ENCODE assay signal across 14 mouse cellular contexts in the genomic region with DNA sequence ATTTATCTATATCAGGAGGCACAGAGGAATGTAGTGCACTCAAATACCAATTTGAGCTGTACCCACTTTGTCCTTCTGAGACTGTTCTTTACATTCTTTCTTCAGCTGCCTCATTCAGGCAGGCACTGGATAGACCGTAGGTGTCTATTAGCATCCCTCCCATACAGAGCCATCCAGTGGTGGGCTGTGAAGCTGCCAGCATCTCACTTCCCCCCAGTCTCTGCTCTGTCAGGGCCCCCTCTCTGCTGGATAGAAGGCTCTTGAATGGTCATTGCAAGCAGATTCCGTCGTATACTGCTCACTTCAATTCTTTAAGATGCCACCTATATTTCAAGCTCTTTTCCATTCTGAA. TPM values are rescaled to one million over a fixed set of nuclear protein-coding genes. Genes with fewer than 3 reads are reported as not detected.
DNase-seq lines count a peak whose midpoint lies in the region; ATAC-seq and TF ChIP-seq lines count a peak whose summit lies in the region.
"Had no signal": no experiment of that assay in that cellular context is flagged by ENCODE, and none has a peak within 500 bp of the region (broad histone marks: within the 10 kb centered on the region; RNA-seq: fewer than 3 reads in every experiment).

No protein-coding gene starts in this region.

- H3K36me3 ChIP-seq in forebrain, embryonic 10.5 days (replicated peaks) = no peaks in the 10 kb centered on the region
- H3K36me3 ChIP-seq in forebrain, postnatal 0 days (ENCODE audit: insufficient read depth) = no peaks in the 10 kb centered on the region
- H3K36me3 ChIP-seq in forebrain, embryonic 15.5 days = no peaks in the 10 kb centered on the region
- no peaks in the 10 kb centered on the region for H3K36me3 ChIP-seq in hindbrain, postnatal 0 days (ENCODE audit: insufficient read depth, low read length)
- no peaks in the 10 kb centered on the region for H3K36me3 ChIP-seq in neural tube, embryonic 12.5 days
- H3K36me3 ChIP-seq: heart, embryonic 15.5 days; liver, embryonic 12.5 days had no signal

- H3K4me2 ChIP-seq in forebrain, postnatal 0 days (ENCODE audit: low read depth) = no peak overlapping the region
- no peak overlapping the region for H3K4me2 ChIP-seq in forebrain, embryonic 15.5 days (replicated peaks)
- H3K4me2 ChIP-seq in hindbrain, postnatal 0 days (ENCODE audit: low read depth, low read length) = peak overlapping the region; percentile 26; the same call in 1 of the 2 replicates
- H3K4me2 ChIP-seq in neural tube, embryonic 12.5 days (replicated peaks) = no peak overlapping the region
- H3K4me2 ChIP-seq: heart, embryonic 15.5 days; liver, embryonic 12.5 days had no signal

- no peak for TF ChIP-seq CTCF in forebrain, postnatal 0 days (IDR thresholded peaks at IDR 0.05; ENCODE audit: low read depth)
- TF ChIP-seq CTCF in hindbrain, postnatal 0 days (IDR thresholded peaks at IDR 0.05; ENCODE audit: low read depth) = peak; percentile 22; the same call in 1 of the 2 replicates
- no peak for TF ChIP-seq CTCF in lung, adult 2 months (IDR thresholded peaks at IDR 0.05; ENCODE audit: insufficient read depth, low read length)

- TF ChIP-seq POLR2A in lung, adult 2 months (IDR thresholded peaks at IDR 0.05; ENCODE audit: borderline replicate concordance, extremely low read depth, low read depth, low read length) = no peak

- no peaks in the 10 kb centered on the region for H3K27me3 ChIP-seq in forebrain, embryonic 10.5 days (ENCODE audit: poor library complexity, severe bottlenecking)
- H3K27me3 ChIP-seq in forebrain, postnatal 0 days (ENCODE audit: insufficient read depth, low read length) = no peaks in the 10 kb centered on the region
- H3K27me3 ChIP-seq in forebrain, embryonic 15.5 days = no peaks in the 10 kb centered on the region
- H3K27me3 ChIP-seq in hindbrain, postnatal 0 days (ENCODE audit: insufficient read depth, low read length) = no peaks in the 10 kb centered on the region
- no peaks in the 10 kb centered on the region for H3K27me3 ChIP-seq in neural tube, embryonic 12.5 days (replicated peaks)
- H3K27me3 ChIP-seq: heart, embryonic 15.5 days; liver, embryonic 12.5 days had no signal

- H3K4me3 ChIP-seq in forebrain, embryonic 10.5 days = no peak overlapping the region
- H3K4me3 ChIP-seq in forebrain, postnatal 0 days (ENCODE audit: low read depth, low read length) = no peak overlapping the region
- no peak overlapping the region for H3K4me3 ChIP-seq in forebrain, embryonic 15.5 days
- no peak overlapping the region for H3K4me3 ChIP-seq in hindbrain, postnatal 0 days (ENCODE audit: low read length)
- H3K4me3 ChIP-seq in neural tube, embryonic 12.5 days = no peak overlapping the region
- H3K4me3 ChIP-seq in lung, adult 2 months (replicated peaks; ENCODE audit: extremely low read depth, low read depth, low read length) = no peak overlapping the region
- H3K4me3 ChIP-seq: heart, embryonic 15.5 days; liver, embryonic 12.5 days had no signal

- peak overlapping the region; percentile 40; the same call in 1 of the 2 replicates for H3K27ac ChIP-seq in forebrain, embryonic 10.5 days
- no peak overlapping the region; the same call in 1 of the 2 replicates for H3K27ac ChIP-seq in forebrain, postnatal 0 days (ENCODE audit: low read depth, low read length)
- no peak overlapping the region for H3K27ac ChIP-seq in forebrain, embryonic 15.5 days (replicated peaks)
- peak overlapping the region; percentile 73 for H3K27ac ChIP-seq in hindbrain, postnatal 0 days
- H3K27ac ChIP-seq in neural tube, embryonic 12.5 days = 0 out of 2 replicates have a peak overlapping the region, but pooled peaks have one; percentile 2
- H3K27ac ChIP-seq: heart, embryonic 15.5 days; liver, embryonic 12.5 days; stomach, postnatal 0 days had no signal

- H3K9me3 ChIP-seq in forebrain, embryonic 10.5 days = no peaks in the 10 kb centered on the region
- no peaks in the 10 kb centered on the region for H3K9me3 ChIP-seq in forebrain, postnatal 0 days (ENCODE audit: low read length)
- H3K9me3 ChIP-seq in forebrain, embryonic 15.5 days = no peaks in the 10 kb centered on the region
- no peaks in the 10 kb centered on the region for H3K9me3 ChIP-seq in hindbrain, postnatal 0 days (ENCODE audit: low read length)
- H3K9me3 ChIP-seq in neural tube, embryonic 12.5 days = no peaks in the 10 kb centered on the region
- H3K9me3 ChIP-seq: heart, embryonic 15.5 days; liver, embryonic 12.5 days had no signal

- WGBS in forebrain, embryonic 10.5 days = 95% methylated on average over 3 of the region's 3 CpGs
- 73% methylated on average over 3 of the region's 3 CpGs for WGBS in forebrain, postnatal 0 days
- 69% methylated on average over 3 of the region's 3 CpGs for WGBS in forebrain, embryonic 15.5 days
- 42% methylated on average over 3 of the region's 3 CpGs for WGBS in hindbrain, postnatal 0 days
- 74% methylated on average over 3 of the region's 3 CpGs for WGBS in neural tube, embryonic 12.5 days
- 83% methylated on average over 3 of the region's 3 CpGs for WGBS in lung, adult 2 months

- H3K4me1 ChIP-seq in forebrain, embryonic 10.5 days = peaks cover 12% of the 10 kb centered on the region; the same call in 1 of the 2 replicates
- H3K4me1 ChIP-seq in forebrain, postnatal 0 days (ENCODE audit: insufficient read depth) = 0 out of 2 replicates have a peak, but pooled peaks cover 4% of the 10 kb centered on the region
- H3K4me1 ChIP-seq in forebrain, embryonic 15.5 days = peaks cover 3% of the 10 kb centered on the region; the same call in 1 of the 2 replicates
- H3K4me1 ChIP-seq in hindbrain, postnatal 0 days (ENCODE audit: insufficient read depth, low read length) = 0 out of 2 replicates have a peak, but pooled peaks cover 11% of the 10 kb centered on the region
- peaks cover 5% of the 10 kb centered on the region; the same call in 1 of the 2 replicates for H3K4me1 ChIP-seq in neural tube, embryonic 12.5 days
- H3K4me1 ChIP-seq in lung, adult 2 months (ENCODE audit: control insufficient read depth, insufficient read depth, low read length) = no peaks in the 10 kb centered on the region
- H3K4me1 ChIP-seq: liver, embryonic 12.5 days had no signal

- no peak; the same call in 1 of the 2 replicates for ATAC-seq in forebrain, postnatal 0 days
- peak; percentile 38; the same call in 1 of the 2 replicates for ATAC-seq in forebrain, embryonic 15.5 days (replicated peaks)
- peak; percentile 48 for ATAC-seq in hindbrain, postnatal 0 days
- ATAC-seq in neural tube, embryonic 12.5 days (ENCODE audit: low FRiP score, low read depth) = peak; percentile 41; the same call in 1 of the 2 replicates
- ATAC-seq: liver, embryonic 12.5 days had no signal

- no peak for DNase-seq in forebrain, embryonic 10.5 days (ENCODE audit: extremely low spot score, low spot score)
- no peak for DNase-seq in forebrain, postnatal 0 days
- peak; percentile 22 for DNase-seq in hindbrain, postnatal 0 days (ENCODE audit: low spot score)
- no peak for DNase-seq in cerebellum, postnatal 36 days
- DNase-seq in yolk sac, embryonic 10.5 days (ENCODE audit: low spot score) = no peak
- no peak for DNase-seq in lung, adult 2 months
- DNase-seq: thymus, postnatal 25 days had no signal

- no peak overlapping the region for H3K9ac ChIP-seq in forebrain, postnatal 0 days
- no peak overlapping the region for H3K9ac ChIP-seq in forebrain, embryonic 15.5 days (replicated peaks)
- no peak overlapping the region for H3K9ac ChIP-seq in hindbrain, postnatal 0 days (replicated peaks; ENCODE audit: low read length)
- no peak overlapping the region for H3K9ac ChIP-seq in neural tube, embryonic 12.5 days
- H3K9ac ChIP-seq: heart, embryonic 15.5 days; liver, embryonic 12.5 days had no signal

RNA-seq across cellular contexts. Expression of gene Kcne4, which starts 36.5 kb away (rescaled TPM):
- polyA plus RNA-seq in forebrain, embryonic 10.5 days (2016; fragmentation: Nextera tagmentation; extraction: Ambion mirVana) = 0.09 and 0.32 TPM in 2 replicates
- 0.77 and 2.0 TPM in 2 replicates for total RNA-seq in forebrain, postnatal 0 days (2014; rRNA removed)
- polyA plus RNA-seq in forebrain, postnatal 0 days (2015; fragmentation: Nextera tagmentation; extraction: Ambion mirVana) = 1.9 and 3.0 TPM in 2 replicates
- polyA plus RNA-seq in forebrain, embryonic 15.5 days (2015; fragmentation: Nextera tagmentation; extraction: Ambion mirVana) = 1.3 and 1.4 TPM in 2 replicates
- total RNA-seq in hindbrain, postnatal 0 days (2014; rRNA removed) = 0.79 and 2.0 TPM in 2 replicates
- polyA plus RNA-seq in hindbrain, postnatal 0 days (2015; fragmentation: Nextera tagmentation; extraction: Ambion mirVana) = 1.5 and 1.7 TPM in 2 replicates
- polyA plus RNA-seq in neural tube, embryonic 12.5 days (2016; fragmentation: Nextera tagmentation; extraction: Ambion mirVana) = 5.6 and 6.1 TPM in 2 replicates
- 1.7 and 1.8 TPM in 2 replicates for polyA plus RNA-seq in lung, adult 2 months (2012; rRNA removed)
- total RNA-seq: granulocyte monocyte progenitor cell, adult 5-6 weeks; megakaryocyte progenitor cell, adult 5-6 weeks had no signal

Comparison
In these comparisons a context has a peak if more than half of its experiments do, and no peak if none do; other contexts are left out.
1. H3K27ac ChIP-seq: peak in forebrain, embryonic 10.5 days (single experiment), hindbrain, postnatal 0 days (single experiment) and neural tube, embryonic 12.5 days (single experiment); none in forebrain, postnatal 0 days (single experiment) and forebrain, embryonic 15.5 days (single experiment).